Mouse (Mus musculus): ENCODE measurements at regions not wholly inside any gene's neighbourhood (a gene's known extent, or its start where the extent isn't known, plus 50 kb on each side); places are given as distances from the start of the nearest gene placed in this dataset.

- no peaks in the 10 kb centered on the region for H3K79me2 ChIP-seq (ENCODE audit: control insufficient read depth, insufficient read depth)
- H3K27me3 ChIP-seq (ENCODE audit: control insufficient read depth, insufficient read depth, insufficient read length), result no peaks in the 10 kb centered on the region
- TF ChIP-seq POLR2A (IDR thresholded peaks at IDR 0.05; ENCODE audit: insufficient read length, low read depth), result no peak
- TF ChIP-seq USF1 (IDR thresholded peaks at IDR 0.05; ENCODE audit: low read depth), result no peak
- no peak for TF ChIP-seq MYOG (IDR thresholded peaks at IDR 0.05; ENCODE audit: control insufficient read depth in 1 of 3, insufficient read depth in 1 of 3, insufficient read length in 2 of 3, low read depth in 2 of 3)
- TF ChIP-seq MAX (IDR thresholded peaks at IDR 0.05; ENCODE audit: low read depth), result no peak
- TF ChIP-seq MYOD1 (IDR thresholded peaks at IDR 0.05; ENCODE audit: control insufficient read depth in 1 of 3, insufficient read length in 2 of 3, low read depth in 2 of 3), result no peak
- no peak for TF ChIP-seq POLR2AphosphoS2 (IDR thresholded peaks at IDR 0.05; ENCODE audit: insufficient read length, low read depth)
- no peak for TF ChIP-seq TCF12 (IDR thresholded peaks at IDR 0.05; ENCODE audit: insufficient read depth, poor library complexity, severe bottlenecking)
- no peak for TF ChIP-seq E2F4 (IDR thresholded peaks at IDR 0.05; ENCODE audit: insufficient read depth)
- TF ChIP-seq REST (IDR thresholded peaks at IDR 0.05; ENCODE audit: insufficient read depth, insufficient read length), result no peak
- no peak for TF ChIP-seq SRF (IDR thresholded peaks at IDR 0.05; ENCODE audit: control insufficient read depth, insufficient read length, low read depth)
- H3ac ChIP-seq (ENCODE audit: control insufficient read depth, insufficient read length), result no peak overlapping the region
- H3K4me2 ChIP-seq (ENCODE audit: low read depth), result no peak overlapping the region
- H3K36me3 ChIP-seq (ENCODE audit: control insufficient read depth, insufficient read depth), result no peaks in the 10 kb centered on the region
- no peak overlapping the region for H3K4me3 ChIP-seq
These were observed 89.6 kb upstream of the Gimd1 start for GRCm38 (mm10) chr3:132539780-132540658.

- Histone ChIP-seq H3K79me2 (ENCODE audit: control insufficient read depth, insufficient read depth) (no peaks in the 10 kb centered on the region), H3K36me3 (ENCODE audit: control insufficient read depth, insufficient read depth) (no peaks in the 10 kb centered on the region), H3K4me2 (ENCODE audit: low read depth) (no peak overlapping the region), H3ac (ENCODE audit: control insufficient read depth, insufficient read length) (no peak overlapping the region), H3K27me3 (ENCODE audit: control insufficient read depth, insufficient read depth, insufficient read length) (no peaks in the 10 kb centered on the region), H3K4me3 (no peak overlapping the region)
- no peak for TF ChIP-seq SRF (IDR thresholded peaks at IDR 0.05; ENCODE audit: control insufficient read depth, insufficient read length, low read depth)
- TF ChIP-seq MYOG (IDR thresholded peaks at IDR 0.05; ENCODE audit: control insufficient read depth in 1 of 3, insufficient read depth in 1 of 3, insufficient read length in 2 of 3, low read depth in 2 of 3), result no peak
- no peak for TF ChIP-seq TCF12 (IDR thresholded peaks at IDR 0.05; ENCODE audit: insufficient read depth, poor library complexity, severe bottlenecking)
- no peak for TF ChIP-seq REST (IDR thresholded peaks at IDR 0.05; ENCODE audit: insufficient read depth, insufficient read length)
- no peak for TF ChIP-seq MAX (IDR thresholded peaks at IDR 0.05; ENCODE audit: low read depth)
- no peak for TF ChIP-seq CEBPB (IDR thresholded peaks at IDR 0.05; ENCODE audit: insufficient read depth, poor library complexity, severe bottlenecking)
- TF ChIP-seq MYOD1 (IDR thresholded peaks at IDR 0.05; ENCODE audit: control insufficient read depth in 1 of 3, insufficient read length in 2 of 3, low read depth in 2 of 3), result no peak
- no peak for TF ChIP-seq POLR2A (IDR thresholded peaks at IDR 0.05; ENCODE audit: insufficient read length, low read depth)
- no peak for TF ChIP-seq POLR2AphosphoS2 (IDR thresholded peaks at IDR 0.05; ENCODE audit: insufficient read length, low read depth)
- TF ChIP-seq USF1 (IDR thresholded peaks at IDR 0.05; ENCODE audit: low read depth), result no peak
- TF ChIP-seq TCF3 (IDR thresholded peaks at IDR 0.05; ENCODE audit: insufficient read length, low read depth), result no peak
- TF ChIP-seq E2F4 (IDR thresholded peaks at IDR 0.05; ENCODE audit: insufficient read depth), result no peak
These were observed 78.3 kb upstream of the Gimd1 start for GRCm38 (mm10) chr3:132551238-132551808.

- TF ChIP-seq TCF3 (IDR thresholded peaks at IDR 0.05; ENCODE audit: insufficient read length, low read depth), result no peak
- TF ChIP-seq CEBPB (IDR thresholded peaks at IDR 0.05; ENCODE audit: insufficient read depth, poor library complexity, severe bottlenecking), result no peak
- TF ChIP-seq POLR2AphosphoS2 (IDR thresholded peaks at IDR 0.05; ENCODE audit: insufficient read length, low read depth), result no peak
- TF ChIP-seq MYOG (IDR thresholded peaks at IDR 0.05; ENCODE audit: control insufficient read depth in 1 of 3, insufficient read depth in 1 of 3, insufficient read length in 2 of 3, low read depth in 2 of 3), result no peak
- no peak for TF ChIP-seq POLR2A (IDR thresholded peaks at IDR 0.05; ENCODE audit: insufficient read length, low read depth)
- TF ChIP-seq MAX (IDR thresholded peaks at IDR 0.05; ENCODE audit: low read depth), result no peak
- TF ChIP-seq REST (IDR thresholded peaks at IDR 0.05; ENCODE audit: insufficient read depth, insufficient read length), result no peak
- TF ChIP-seq TCF12 (IDR thresholded peaks at IDR 0.05; ENCODE audit: insufficient read depth, poor library complexity, severe bottlenecking), result no peak
- TF ChIP-seq MYOD1 (IDR thresholded peaks at IDR 0.05; ENCODE audit: control insufficient read depth in 1 of 3, insufficient read length in 2 of 3, low read depth in 2 of 3), result no peak
- no peak for TF ChIP-seq E2F4 (IDR thresholded peaks at IDR 0.05; ENCODE audit: insufficient read depth)
- TF ChIP-seq USF1 (IDR thresholded peaks at IDR 0.05; ENCODE audit: low read depth), result no peak
- no peak for TF ChIP-seq SRF (IDR thresholded peaks at IDR 0.05; ENCODE audit: control insufficient read depth, insufficient read length, low read depth)
- Histone ChIP-seq H3K27me3 (ENCODE audit: control insufficient read depth, insufficient read depth, insufficient read length) (no peaks in the 10 kb centered on the region), H3K79me2 (ENCODE audit: control insufficient read depth, insufficient read depth) (no peaks in the 10 kb centered on the region), H3K36me3 (ENCODE audit: control insufficient read depth, insufficient read depth) (no peaks in the 10 kb centered on the region), H3K4me3 (no peak overlapping the region), H3ac (ENCODE audit: control insufficient read depth, insufficient read length) (no peak overlapping the region), H3K4me2 (ENCODE audit: low read depth) (no peak overlapping the region)
These were observed 63.9 kb upstream of the Gimd1 start for GRCm38 (mm10) chr3:132565755-132566154.

- no peak overlapping the region for H3K4me3 ChIP-seq
- no peaks in the 10 kb centered on the region for H3K79me2 ChIP-seq (ENCODE audit: control insufficient read depth, insufficient read depth)
- no peaks in the 10 kb centered on the region for H3K36me3 ChIP-seq (ENCODE audit: control insufficient read depth, insufficient read depth)
- H3ac ChIP-seq (ENCODE audit: control insufficient read depth, insufficient read length), result no peak overlapping the region
- H3K27me3 ChIP-seq (ENCODE audit: control insufficient read depth, insufficient read depth, insufficient read length), result no peaks in the 10 kb centered on the region
- TF ChIP-seq MAX (IDR thresholded peaks at IDR 0.05; ENCODE audit: low read depth) (no peak), TCF12 (IDR thresholded peaks at IDR 0.05; ENCODE audit: insufficient read depth, poor library complexity, severe bottlenecking) (no peak), TCF3 (IDR thresholded peaks at IDR 0.05; ENCODE audit: insufficient read length, low read depth) (no peak), POLR2AphosphoS2 (IDR thresholded peaks at IDR 0.05; ENCODE audit: insufficient read length, low read depth) (no peak), REST (IDR thresholded peaks at IDR 0.05; ENCODE audit: insufficient read depth, insufficient read length) (no peak), POLR2A (IDR thresholded peaks at IDR 0.05; ENCODE audit: insufficient read length, low read depth) (no peak), CEBPB (IDR thresholded peaks at IDR 0.05; ENCODE audit: insufficient read depth, poor library complexity, severe bottlenecking) (no peak), USF1 (IDR thresholded peaks at IDR 0.05; ENCODE audit: low read depth) (no peak), MYOD1 (IDR thresholded peaks at IDR 0.05; ENCODE audit: control insufficient read depth in 1 of 3, insufficient read length in 2 of 3, low read depth in 2 of 3) (no peak), E2F4 (IDR thresholded peaks at IDR 0.05; ENCODE audit: insufficient read depth) (no peak), MYOG (IDR thresholded peaks at IDR 0.05; ENCODE audit: control insufficient read depth in 1 of 3, insufficient read depth in 1 of 3, insufficient read length in 2 of 3, low read depth in 2 of 3) (no peak), SRF (IDR thresholded peaks at IDR 0.05; ENCODE audit: control insufficient read depth, insufficient read length, low read depth) (no peak)
- no peak overlapping the region for H3K4me2 ChIP-seq (ENCODE audit: low read depth)
These were observed 63.3 kb upstream of the Gimd1 start for GRCm38 (mm10) chr3:132566301-132566700.
